Mouse (Mus musculus): ENCODE data around the gene Tmem268.

GRCm38 (mm10) chr4:63604945-63605344 lies 46.4 kb downstream of the Tmem268 start, which contains the start of gene Gm11213:
- TF ChIP-seq CTCF (IDR thresholded peaks at IDR 0.05; ENCODE audit: borderline replicate concordance, insufficient read depth, low read depth, low read length) (no peak), POLR2A (IDR thresholded peaks at IDR 0.05; ENCODE audit: borderline replicate concordance, insufficient read depth, low read length) (no peak)

All from cerebellum, adult 2 months (tissue).